Mouse (Mus musculus) gonadal fat pad, adult 2 months (tissue): ENCODE results near the gene Pilrb1. TPM values are rescaled to one million over a fixed set of nuclear protein-coding genes. Genes with fewer than 3 reads are reported as not detected.

Experiments
- DNase-seq: peaks from one replicate; pipeline ENCODE4 v3.0.0-alpha.2; 2012; ENCODE audit warnings: low read depth
- polyA plus RNA-seq: library from polyadenylated mRNA; depleted of rRNA; stranded (reverse); fragments of >200 nt; gene quantifications from 2 replicates; pipeline ENCODE4 v1.2.3, GENCODE M21; 2012; rRNA removed

Pilrb1 gene
- polyA plus RNA-seq, 1 experiment = 3.5 TPM

- no peak for DNase-seq
Observed at GRCm38 (mm10) chr5:137828694-137829093, 29.2 kb downstream of the Pilrb1 start.

DNA sequence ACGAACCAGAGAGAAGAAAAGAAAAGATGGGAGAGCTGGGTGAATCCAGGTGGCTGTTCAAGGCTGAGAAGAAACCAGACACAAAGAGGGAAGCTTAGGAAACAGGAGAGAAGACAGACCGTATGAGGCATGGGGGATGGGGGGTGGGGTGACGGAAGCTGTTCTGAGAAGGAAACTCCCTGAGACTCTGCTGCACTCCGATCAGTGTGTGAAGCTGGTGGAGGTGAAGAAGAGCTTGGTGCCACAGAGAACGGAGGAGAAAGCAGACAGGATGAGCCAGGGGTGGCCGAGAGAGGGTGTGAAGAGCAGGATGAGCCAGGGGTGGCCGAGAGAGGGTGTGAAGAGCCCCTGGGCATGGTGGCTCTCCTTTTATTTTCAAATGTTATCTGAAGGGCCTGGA is 31.5 kb downstream of the Pilrb1 start:
- DNase-seq = no peak

DNA sequence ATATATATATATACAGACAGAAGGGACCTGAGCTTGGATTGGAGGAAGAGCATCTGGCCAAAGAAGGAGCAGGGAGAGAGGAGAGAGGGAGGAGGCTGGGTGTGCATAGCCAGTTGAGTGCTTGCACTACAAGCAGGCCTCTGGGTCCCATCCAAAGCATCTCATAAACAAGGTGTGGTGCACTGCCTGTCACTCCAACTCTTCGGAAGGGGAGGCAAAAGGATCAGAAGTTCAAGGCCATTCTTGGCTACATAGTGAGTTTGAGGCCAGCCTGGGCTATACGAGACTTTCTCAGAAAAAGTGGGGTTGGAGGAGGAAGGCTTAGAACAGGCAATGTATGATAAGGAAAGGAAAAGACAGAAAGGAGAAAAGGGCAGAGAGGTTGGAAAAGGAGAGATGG is 31.9 kb downstream of the Pilrb1 start:
- no peak for DNase-seq

- DNase-seq = no peak
Observed at GRCm38 (mm10) chr5:137825030-137825429, 32.9 kb downstream of the Pilrb1 start.

DNA sequence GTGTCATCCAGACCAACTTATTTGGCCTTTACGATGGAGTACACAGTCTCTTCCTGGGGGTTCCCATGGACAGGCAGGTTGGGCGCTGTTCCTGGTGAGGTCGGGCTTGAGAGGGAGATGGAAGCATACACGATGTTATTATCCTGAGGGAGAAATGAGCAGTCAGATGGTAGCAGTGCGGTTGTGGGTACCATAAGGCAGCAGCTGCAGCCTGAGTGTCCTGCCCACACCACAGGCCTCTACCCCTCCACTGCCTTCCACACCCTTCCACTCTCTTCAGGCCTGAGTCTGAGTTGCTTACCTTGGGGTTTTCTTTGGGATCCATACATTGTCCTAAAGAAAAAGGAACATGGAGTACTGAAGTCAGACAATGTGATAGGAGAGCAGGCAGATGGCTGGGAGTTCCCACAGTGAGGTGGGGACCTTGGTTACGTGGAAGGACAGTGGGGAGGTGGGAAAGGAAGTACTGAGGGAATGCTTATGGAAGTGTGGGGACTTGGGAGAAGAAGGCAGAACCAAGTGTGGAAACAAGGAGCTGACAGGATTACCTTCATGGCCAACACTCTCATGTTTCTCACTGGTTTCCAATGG is 34.4 kb downstream of the Pilrb1 start:
- DNase-seq = no peak

DNA sequence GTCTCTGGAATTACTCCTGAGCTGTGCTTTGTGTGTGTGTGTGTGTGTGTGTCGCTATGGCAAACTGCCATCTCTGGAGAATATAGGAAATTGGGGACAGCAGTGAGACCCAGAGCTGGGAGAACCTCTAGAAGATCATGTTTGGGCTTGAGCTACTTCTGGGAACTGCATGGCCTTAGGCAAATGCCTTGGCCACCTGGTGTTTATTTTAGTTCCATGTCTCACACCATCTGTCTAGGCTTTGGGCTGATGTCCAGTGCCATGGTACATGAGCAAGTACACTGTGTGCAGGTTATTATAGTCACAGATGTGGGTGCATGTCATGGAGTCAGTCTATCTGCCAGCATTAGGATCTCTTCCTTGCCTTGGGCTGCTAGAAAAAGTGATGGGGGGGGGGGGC is 35.3 kb downstream of the Pilrb1 start:
- peak; percentile 38 for DNase-seq

GRCm38 (mm10) chr5:137822126-137822525 is 35.8 kb downstream of the Pilrb1 start:
- DNase-seq = no peak

DNA sequence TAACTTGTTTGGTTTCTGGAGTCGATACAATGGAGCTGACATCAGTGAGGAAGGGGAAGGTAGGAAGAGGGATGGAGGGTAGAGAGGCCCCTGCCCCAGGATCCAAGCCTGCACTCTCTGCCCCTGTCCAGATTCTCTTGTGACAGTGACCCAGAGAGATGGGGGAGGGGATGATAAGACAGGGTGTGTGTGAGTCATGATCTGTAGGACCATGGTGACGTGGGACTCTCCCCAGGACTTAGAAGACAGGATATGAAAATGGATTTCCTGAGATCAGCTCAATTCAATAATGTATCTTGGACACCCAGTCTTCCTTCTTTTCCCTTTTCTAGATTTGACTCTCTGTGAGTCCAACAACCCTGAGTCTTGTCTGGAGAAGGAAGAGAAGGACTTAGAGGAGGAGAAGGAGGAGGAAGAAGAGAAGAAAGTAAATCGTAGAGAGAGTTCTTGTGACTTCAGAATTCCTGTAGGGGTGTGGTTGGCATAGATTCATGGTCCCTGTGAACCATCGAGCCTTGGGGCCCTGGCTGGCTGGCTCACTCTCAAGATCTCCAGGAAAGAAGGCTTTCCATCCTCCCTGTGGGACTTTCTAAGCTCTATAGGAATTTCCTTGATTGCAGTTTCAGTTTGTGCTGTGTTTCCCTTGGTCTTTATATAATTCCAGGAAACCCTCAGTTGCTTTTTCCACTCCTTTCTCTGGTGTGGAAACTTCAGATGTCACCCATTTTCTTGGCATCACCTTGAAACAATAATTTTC is 40.3 kb downstream of the Pilrb1 start:
- DNase-seq = no peak

DNA sequence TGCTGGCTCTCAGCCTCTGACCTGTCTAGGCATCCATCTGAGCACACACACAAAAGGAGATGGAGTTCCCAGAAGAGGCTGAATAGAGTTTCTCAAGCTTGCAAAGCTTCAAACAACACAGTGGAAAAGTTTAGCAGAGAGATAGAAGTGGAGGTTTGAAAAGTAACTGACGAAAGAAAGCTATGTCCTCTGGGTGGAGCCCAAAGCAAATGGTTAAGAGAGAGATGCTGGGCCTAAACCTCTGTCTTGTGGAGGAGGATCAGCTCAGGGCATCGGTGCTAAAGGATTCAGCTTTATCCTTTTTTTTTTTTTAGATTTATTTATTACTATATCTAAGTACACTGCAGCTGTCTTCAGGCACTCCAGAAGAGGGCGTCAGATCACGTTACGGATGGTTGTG is 49.6 kb downstream of the Pilrb1 start:
- no peak for DNase-seq

DNA sequence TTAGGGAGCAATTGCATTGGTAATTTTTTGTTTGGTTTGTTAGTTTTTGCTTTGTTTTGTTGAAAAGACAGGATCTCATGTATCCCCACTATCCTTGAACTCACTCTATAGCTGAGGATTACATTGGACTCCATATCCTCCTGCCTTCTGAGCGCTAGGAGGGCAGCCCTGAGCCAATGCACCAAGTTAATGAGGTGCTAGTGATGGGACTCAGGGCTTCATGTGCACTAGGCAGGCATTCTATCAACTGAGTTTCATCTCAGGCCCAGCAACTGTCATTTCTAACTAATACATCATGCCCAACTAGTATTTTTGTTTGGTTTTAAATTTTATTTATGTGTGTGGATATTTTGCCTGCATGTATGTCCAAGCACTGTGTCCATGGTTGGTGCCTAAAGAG is 51.7 kb downstream of the Pilrb1 start:
- DNase-seq = no peak

Other genes with a start within 250 kb of the Pilrb1 start
- 97.0 and 119 TPM in 2 replicates for gene Pcolce, start 244.3 kb downstream of the Pilrb1 start, polyA plus RNA-seq
- gene Fbxo24, start 229.1 kb downstream of the Pilrb1 start, polyA plus RNA-seq = 0.63 and 1.1 TPM in 2 replicates
- gene Lrch4, start 229.0 kb downstream of the Pilrb1 start, polyA plus RNA-seq = 39.7 and 53.8 TPM in 2 replicates
- 21.1 and 26.1 TPM in 2 replicates for gene Gm20605, start 228.9 kb downstream of the Pilrb1 start, polyA plus RNA-seq
- 55.8 and 60.8 TPM in 2 replicates for gene Sap25, start 216.8 kb downstream of the Pilrb1 start, polyA plus RNA-seq
- gene Irs3, start 212.4 kb downstream of the Pilrb1 start, polyA plus RNA-seq = 19.8 and 25.6 TPM in 2 replicates
- 42.2 and 46.9 TPM in 2 replicates for gene Agfg2, start 173.4 kb downstream of the Pilrb1 start, polyA plus RNA-seq
- gene Nyap1, start 116.5 kb downstream of the Pilrb1 start, polyA plus RNA-seq = 3.9 and 4.1 TPM in 2 replicates
- gene Tsc22d4, start 112.4 kb downstream of the Pilrb1 start, polyA plus RNA-seq = 138 and 226 TPM in 2 replicates
- 18.9 and 20.8 TPM in 2 replicates for gene Ppp1r35, start 79.3 kb downstream of the Pilrb1 start, polyA plus RNA-seq
- gene Mepce, start 70.5 kb downstream of the Pilrb1 start, polyA plus RNA-seq = 41.5 and 45.5 TPM in 2 replicates
- 2.0 and 3.1 TPM in 2 replicates for gene Zcwpw1, start 70.3 kb downstream of the Pilrb1 start, polyA plus RNA-seq
- gene Pilra, start 21.8 kb downstream of the Pilrb1 start, polyA plus RNA-seq = 5.4 and 7.4 TPM in 2 replicates
- gene Pilrb2, start 13.7 kb upstream of the Pilrb1 start, polyA plus RNA-seq = 3.4 and 4.3 TPM in 2 replicates
- 0.04 and 0.05 TPM in 2 replicates for gene Cyp3a13, start 63.5 kb upstream of the Pilrb1 start, polyA plus RNA-seq
- gene Gjc3, start 105.0 kb upstream of the Pilrb1 start, polyA plus RNA-seq = 0.04 and 0.05 TPM in 2 replicates
- gene Azgp1, start 123.4 kb upstream of the Pilrb1 start, polyA plus RNA-seq = 2.0 and 3.7 TPM in 2 replicates
- gene Smok3a, start 163.2 kb upstream of the Pilrb1 start, polyA plus RNA-seq = not detected in 2 replicates
- 0.08 TPM in 1 of 2 replicates, not detected in the other for gene Smok3b, start 163.3 kb upstream of the Pilrb1 start, polyA plus RNA-seq
- not detected in 2 replicates for gene Smok3c, start 195.1 kb upstream of the Pilrb1 start, polyA plus RNA-seq
- gene Zkscan1, start 227.0 kb upstream of the Pilrb1 start, polyA plus RNA-seq = 6.3 and 8.7 TPM in 2 replicates